Mouse (Mus musculus) C2C12 (cell line): ENCODE measurements around the gene Cep70. TPM values are rescaled to one million over a fixed set of nuclear protein-coding genes. Genes with fewer than 3 reads are reported as not detected.
A peak's percentile ranks its signal among the peaks of the same experiment; 100 is the strongest.

Experiments used
- H3K27me3 ChIP-seq: one replicate; pipeline ENCODE4 v1.6.1; 2011; ENCODE audit not compliant: control insufficient read depth, insufficient read depth, insufficient read length
- H3K36me3 ChIP-seq: one replicate; pipeline ENCODE4 v1.6.1; 2011; ENCODE audit not compliant: control insufficient read depth, insufficient read depth
- H3K4me3 ChIP-seq: one replicate; pipeline ENCODE4 v1.5.1; 2011; ENCODE audit warnings: mild to moderate bottlenecking, control low read depth; ENCODE audit not compliant: poor library complexity, insufficient read depth, severe bottlenecking
- H3K79me2 ChIP-seq: one replicate; pipeline ENCODE4 v1.6.1; 2011; ENCODE audit not compliant: control insufficient read depth, insufficient read depth
- H3K79me3 ChIP-seq: one replicate; pipeline ENCODE4 v1.6.1; 2011; ENCODE audit warnings: low read depth, control low read depth
- H3ac ChIP-seq: one replicate; pipeline ENCODE3; 2011; ENCODE audit warnings: low read depth; ENCODE audit not compliant: control insufficient read depth, insufficient read length
- CEBPB ChIP-seq: IDR thresholded peaks from one replicate; pipeline ENCODE4 v1.6.1; 2011; ENCODE audit warnings: low read depth, mild to moderate bottlenecking, control low read depth, moderate library complexity
- CTCF ChIP-seq: IDR thresholded peaks from one replicate; pipeline ENCODE4 v1.5.1; 2011; ENCODE audit not compliant: control insufficient read depth, insufficient read depth, insufficient read length
- FOSL1 ChIP-seq: IDR thresholded peaks from one replicate; pipeline ENCODE4 v1.8.0; 2011; ENCODE audit warnings: mild to moderate bottlenecking, low read length; ENCODE audit not compliant: poor library complexity, insufficient read depth, severe bottlenecking
- MAX ChIP-seq: IDR thresholded peaks from one replicate; pipeline ENCODE4 v1.6.1; 2011; ENCODE audit warnings: mild to moderate bottlenecking, control low read depth
- MYOD1 ChIP-seq: IDR thresholded peaks from one replicate; pipeline ENCODE4 v1.6.1; 2011; ENCODE audit warnings: low read depth; ENCODE audit not compliant: control insufficient read depth, insufficient read length
- MYOG ChIP-seq: IDR thresholded peaks from one replicate; pipeline ENCODE4 v1.6.1; 2011; ENCODE audit not compliant: control insufficient read depth, insufficient read length; ENCODE audit errors: extremely low read depth
- USF1 ChIP-seq: IDR thresholded peaks from one replicate; pipeline ENCODE4 v1.6.1; 2011; ENCODE audit warnings: low read depth, mild to moderate bottlenecking, control low read depth, moderate library complexity
- polyA plus RNA-seq: library from polyadenylated mRNA; unstranded; fragments of >200 nt; fragmentation: generic; extraction: Trizol; gene quantifications from one replicate; pipeline ENCODE4 v1.2.1, GENCODE M21; 2012; ENCODE audit warnings: missing spikeins

The Cep70 gene
- polyA plus RNA-seq, 1 experiment = 2.1 TPM

GRCm38 (mm10) chr9:99320006-99320405 lies 76.8 kb downstream of the Cep70 start:
- Histone ChIP-seq H3K27me3 (peaks cover 17% of the 10 kb centered on the region), H3K79me2 (no peaks in the 10 kb centered on the region), H3ac (no peak overlapping the region), H3K79me3 (no peaks in the 10 kb centered on the region), H3K4me3 (no peak overlapping the region), H3K36me3 (no peaks in the 10 kb centered on the region)
- TF ChIP-seq MAX (no peak), CEBPB (no peak), MYOG (no peak), MYOD1 (no peak), CTCF (no peak)

- H3ac ChIP-seq = no peak overlapping the region
- TF ChIP-seq USF1 (no peak), CTCF (no peak), CEBPB (no peak), MAX (no peak), MYOG (no peak), FOSL1 (no peak), MYOD1 (no peak)
- no peaks in the 10 kb centered on the region for H3K36me3 ChIP-seq
- no peaks in the 10 kb centered on the region for H3K79me3 ChIP-seq
- no peak overlapping the region for H3K4me3 ChIP-seq
- peaks cover 27% of the 10 kb centered on the region for H3K27me3 ChIP-seq
- H3K79me2 ChIP-seq = no peaks in the 10 kb centered on the region
These were observed 82.2 kb downstream of the Cep70 start for GRCm38 (mm10) chr9:99325208-99325929.

GRCm38 (mm10) chr9:99325961-99326360 lies 82.8 kb downstream of the Cep70 start:
- no peaks in the 10 kb centered on the region for H3K36me3 ChIP-seq
- no peak overlapping the region for H3ac ChIP-seq
- H3K27me3 ChIP-seq = peaks cover 27% of the 10 kb centered on the region
- H3K79me2 ChIP-seq = no peaks in the 10 kb centered on the region
- H3K4me3 ChIP-seq = no peak overlapping the region
- no peaks in the 10 kb centered on the region for H3K79me3 ChIP-seq
- TF ChIP-seq CEBPB (peak; percentile 27), CTCF (no peak)

- Histone ChIP-seq H3K79me2 (no peaks in the 10 kb centered on the region), H3K36me3 (no peaks in the 10 kb centered on the region), H3K27me3 (peaks cover 27% of the 10 kb centered on the region), H3ac (no peak overlapping the region), H3K79me3 (no peaks in the 10 kb centered on the region), H3K4me3 (no peak overlapping the region)
- TF ChIP-seq MAX (no peak), MYOD1 (no peak), CTCF (no peak), USF1 (no peak), CEBPB (no peak), FOSL1 (no peak), MYOG (no peak)
These were observed 83.7 kb downstream of the Cep70 start for GRCm38 (mm10) chr9:99326881-99327280.

GRCm38 (mm10) chr9:99336538-99336937 lies 93.4 kb downstream of the Cep70 start:
- H3K79me2 ChIP-seq = no peaks in the 10 kb centered on the region
- no peaks in the 10 kb centered on the region for H3K79me3 ChIP-seq
- H3K36me3 ChIP-seq = no peaks in the 10 kb centered on the region
- H3K27me3 ChIP-seq = peaks cover 5% of the 10 kb centered on the region
- H3ac ChIP-seq = no peak overlapping the region
- TF ChIP-seq USF1 (no peak), MAX (no peak), CEBPB (no peak), MYOG (no peak), MYOD1 (no peak), FOSL1 (no peak), CTCF (no peak)
- no peak overlapping the region for H3K4me3 ChIP-seq

GRCm38 (mm10) chr9:99338293-99338692 lies 95.1 kb downstream of the Cep70 start:
- H3K79me3 ChIP-seq = no peaks in the 10 kb centered on the region
- H3ac ChIP-seq = no peak overlapping the region
- H3K36me3 ChIP-seq = no peaks in the 10 kb centered on the region
- TF ChIP-seq CTCF = no peak
- peaks cover 5% of the 10 kb centered on the region for H3K27me3 ChIP-seq
- H3K4me3 ChIP-seq = no peak overlapping the region
- no peaks in the 10 kb centered on the region for H3K79me2 ChIP-seq
